Mouse (Mus musculus) frontal cortex, postnatal 10 days (tissue): ENCODE measurements around the gene Pcca.

ENCODE experiments used
- DNase-seq, 2 experiments: peaks; one replicate each; pipeline ENCODE4 v3.0.0; 2022; ENCODE audit warnings: low spot score in 2 of 2, mixed read lengths in 1 of 2

The Pcca gene

DNA sequence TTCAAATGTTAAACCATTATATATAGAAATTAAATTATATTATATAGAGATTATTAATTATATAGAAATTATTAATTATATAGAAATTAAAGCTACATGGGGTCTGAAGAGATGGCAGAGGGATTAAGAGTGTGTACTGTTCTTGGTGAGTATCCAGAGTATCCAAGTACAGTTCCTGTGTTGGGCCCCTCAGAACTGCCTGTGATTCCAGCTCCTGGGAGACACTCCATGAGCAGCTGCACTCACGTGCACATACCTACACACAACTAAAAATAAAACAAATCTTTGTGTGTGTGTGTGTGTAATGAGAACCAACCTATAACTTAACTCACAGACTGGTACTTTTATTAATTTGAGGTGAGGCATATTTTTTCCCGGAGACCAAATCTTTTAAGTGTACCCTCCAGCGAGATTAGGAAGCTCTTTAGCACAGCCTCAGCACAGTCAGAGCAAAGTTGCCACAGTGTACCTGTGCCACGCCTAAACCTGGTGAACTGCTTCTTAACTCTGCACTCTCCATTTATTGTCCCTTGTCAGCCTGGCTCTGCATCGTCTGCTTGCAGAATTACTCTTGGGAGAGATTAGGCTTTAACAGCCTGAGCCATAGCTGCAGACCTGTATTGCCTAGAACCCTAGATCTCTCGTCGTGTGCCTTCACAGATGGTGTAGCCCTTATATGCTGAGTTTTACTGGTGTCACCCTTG lies 301.5 kb downstream of the Pcca start:
- DNase-seq, result no peak

- no peak for DNase-seq
Observed at GRCm38 (mm10) chr14:122836221-122836620, 302.1 kb downstream of the Pcca start.

DNA sequence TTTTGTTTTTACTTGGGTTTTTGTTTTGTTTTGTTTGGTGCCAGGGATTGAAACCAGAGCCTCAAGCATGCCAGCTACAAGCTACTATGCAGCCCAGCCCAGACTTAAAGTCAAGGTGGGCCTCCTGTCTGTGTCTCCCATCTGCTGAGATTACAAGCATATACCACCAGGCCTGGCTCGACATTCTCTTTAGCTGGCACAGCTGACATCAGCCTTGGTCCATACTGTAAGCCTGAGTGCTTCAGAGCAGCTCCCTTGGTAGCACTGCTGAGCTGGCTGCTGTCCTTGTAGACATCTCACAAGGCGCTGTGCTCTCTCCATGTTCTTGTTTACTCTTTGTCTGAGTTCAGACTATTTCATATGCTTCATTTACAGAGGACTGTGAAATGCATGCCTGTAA lies 302.9 kb downstream of the Pcca start:
- no peak for DNase-seq

DNA sequence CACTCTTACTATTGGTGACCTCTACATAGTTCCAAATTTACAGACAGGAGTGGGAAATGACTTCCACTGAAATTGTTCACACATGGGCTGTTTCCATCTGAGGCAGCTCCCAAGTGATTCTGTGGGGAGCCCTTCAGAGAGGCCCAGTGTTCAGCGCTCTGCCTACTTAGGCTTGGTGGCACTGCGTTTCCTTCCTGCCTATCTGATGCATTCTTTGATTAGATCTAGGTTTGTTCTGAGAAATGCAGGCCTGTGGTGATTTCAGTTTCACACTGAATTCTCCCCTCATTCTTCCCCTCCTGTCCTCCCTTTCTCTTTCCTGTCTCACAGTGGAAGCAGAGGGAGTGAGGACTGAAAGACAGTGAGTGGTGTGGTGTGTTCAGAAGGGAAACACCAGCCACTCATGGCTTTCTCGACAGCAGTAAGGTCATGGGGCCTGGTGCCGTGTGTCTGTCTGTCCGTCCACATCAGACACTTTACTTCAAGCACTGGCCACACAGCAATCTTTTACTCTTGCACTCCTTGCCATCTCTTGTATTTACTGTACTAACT lies 318.5 kb downstream of the Pcca start:
- DNase-seq, result no peak

GRCm38 (mm10) chr14:122859792-122860191 lies 325.7 kb downstream of the Pcca start:
- DNase-seq, result no peak

DNA sequence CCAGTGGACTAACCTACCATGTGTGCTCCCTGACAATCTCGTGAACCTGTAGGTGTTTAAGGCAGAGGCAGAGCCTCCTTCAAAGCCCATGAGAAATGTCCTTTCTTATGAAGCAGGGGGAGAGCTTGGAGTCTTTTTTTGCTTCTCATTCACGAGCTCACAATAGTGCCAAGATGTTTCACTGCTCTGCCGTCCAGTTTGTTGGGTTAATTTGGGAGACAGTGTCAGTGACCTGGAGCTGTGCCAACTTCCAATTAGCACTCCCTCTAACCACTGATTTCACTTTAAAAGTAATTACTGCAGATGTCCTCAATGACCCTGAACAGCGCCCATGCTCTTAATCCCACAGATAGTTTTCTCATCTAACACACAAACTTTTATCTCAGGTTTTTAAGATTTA lies 328.5 kb downstream of the Pcca start:
- DNase-seq, result peak in 1 of 2 experiments; percentile 32

- no peak for DNase-seq
Observed at GRCm38 (mm10) chr14:122865462-122866129, 331.5 kb downstream of the Pcca start.

DNA sequence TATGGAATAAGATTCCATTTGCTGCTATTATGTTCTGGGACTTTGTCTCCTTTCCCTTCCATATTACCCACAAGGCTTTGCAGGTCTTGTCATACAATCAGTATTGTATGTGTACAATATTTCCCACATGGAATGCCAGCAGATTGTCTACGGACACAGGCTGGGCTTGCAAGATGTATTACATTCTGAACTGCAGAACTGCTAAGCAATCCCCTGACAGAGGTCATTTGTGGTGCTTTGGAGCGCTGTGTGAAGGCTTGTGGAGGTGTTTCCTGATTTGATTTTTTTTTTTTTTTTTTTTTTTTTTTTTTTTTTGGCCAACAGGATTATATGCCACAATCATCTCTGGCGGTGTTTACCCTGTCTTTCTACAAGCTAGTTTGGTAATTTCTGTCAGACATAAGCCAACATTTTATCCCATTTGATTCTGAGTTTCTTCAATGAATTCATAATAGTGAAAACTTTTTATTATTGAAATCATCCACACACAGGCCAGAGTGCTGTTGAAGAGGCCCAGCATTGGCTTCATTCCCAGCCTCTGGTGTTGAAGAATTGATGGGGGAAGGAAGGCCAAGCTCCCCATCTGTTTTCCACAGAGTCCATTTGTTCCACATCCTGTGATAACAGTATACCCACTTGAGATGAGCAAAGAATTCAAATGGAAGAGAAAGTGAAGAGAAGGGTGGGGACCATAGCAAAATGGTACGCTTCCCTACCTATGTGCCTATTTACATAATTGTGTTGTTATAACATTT lies 333.6 kb downstream of the Pcca start:
- DNase-seq, result no peak

DNA sequence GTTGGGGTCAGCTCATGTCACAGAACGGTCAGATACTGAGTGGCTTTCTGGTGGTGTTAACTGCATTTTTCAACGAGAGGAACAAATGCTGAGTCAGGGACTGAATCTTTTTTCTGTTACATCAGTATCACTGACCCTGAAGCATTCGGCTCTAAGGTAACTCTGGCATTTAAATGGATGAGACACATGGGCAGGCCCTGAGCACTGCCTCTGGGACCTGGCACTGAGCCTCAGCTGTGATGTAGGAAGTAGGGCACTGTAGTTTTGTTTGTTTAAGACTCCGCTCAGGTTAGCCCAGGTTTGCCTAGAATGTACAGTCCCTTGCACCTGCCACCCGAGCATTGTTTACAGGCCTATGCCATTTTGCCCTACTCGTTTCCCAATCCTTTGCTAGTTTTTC lies 335.7 kb downstream of the Pcca start:
- no peak for DNase-seq

DNA sequence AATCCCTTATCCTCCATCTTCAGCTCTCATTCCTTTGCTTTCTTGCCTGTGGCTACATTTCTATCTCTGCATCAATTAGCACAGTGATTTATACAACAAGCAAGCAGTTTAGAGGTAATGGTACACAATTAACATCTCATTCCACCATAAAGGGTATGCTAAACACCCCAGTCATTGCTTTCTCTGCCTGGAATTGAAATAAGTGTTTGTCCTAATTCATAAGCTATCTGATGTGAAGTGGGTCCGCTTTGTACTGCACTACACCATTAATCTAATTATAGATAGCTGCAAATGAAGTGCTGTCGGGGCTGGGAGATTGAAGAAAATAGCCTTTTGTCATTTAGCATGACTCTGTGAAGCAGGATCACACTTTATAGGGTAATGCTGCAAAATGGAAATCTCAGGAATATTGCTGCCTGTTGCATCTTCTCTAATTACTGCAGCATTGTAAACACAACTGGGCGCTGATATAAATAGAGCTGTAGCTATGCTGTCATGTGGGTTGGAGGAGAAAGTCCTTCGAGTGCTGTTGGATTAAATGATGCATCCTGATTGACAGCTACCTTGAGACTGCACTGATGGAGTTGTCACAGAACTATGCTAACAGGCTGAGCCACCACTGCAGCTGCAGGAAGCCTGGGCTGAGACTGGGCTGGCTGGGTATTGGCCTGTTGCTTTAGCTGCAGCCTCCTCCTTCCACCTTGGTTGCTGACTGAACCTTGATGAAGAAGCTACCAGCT lies 337.9 kb downstream of the Pcca start:
- no peak for DNase-seq

- DNase-seq, result no peak
Observed at GRCm38 (mm10) chr14:122872612-122873011, 338.5 kb downstream of the Pcca start.

GRCm38 (mm10) chr14:122875056-122875455 lies 340.9 kb downstream of the Pcca start:
- DNase-seq, result no peak

GRCm38 (mm10) chr14:122875636-122876035 lies 341.5 kb downstream of the Pcca start:
- DNase-seq, result no peak

DNA sequence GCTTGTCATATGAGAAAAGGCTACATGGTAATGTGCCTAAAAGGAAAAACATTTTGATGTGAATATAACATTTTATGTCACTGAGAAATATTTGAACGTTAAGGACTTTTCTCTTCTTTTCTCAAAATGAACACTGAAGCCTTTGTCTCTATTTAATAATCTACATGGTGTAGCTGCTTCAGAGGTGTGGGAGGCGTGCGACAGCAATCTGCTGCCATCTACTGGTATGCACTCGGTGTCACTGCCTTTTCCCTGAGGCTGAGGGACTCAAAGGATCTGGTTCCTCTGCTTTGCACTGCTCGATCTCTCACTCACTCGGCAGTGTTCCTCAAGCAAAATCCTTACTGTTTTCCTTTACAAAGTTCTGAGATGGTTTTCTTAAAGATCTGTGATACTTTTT lies 342.0 kb downstream of the Pcca start:
- peak; percentile 65 to 85 for DNase-seq

DNA sequence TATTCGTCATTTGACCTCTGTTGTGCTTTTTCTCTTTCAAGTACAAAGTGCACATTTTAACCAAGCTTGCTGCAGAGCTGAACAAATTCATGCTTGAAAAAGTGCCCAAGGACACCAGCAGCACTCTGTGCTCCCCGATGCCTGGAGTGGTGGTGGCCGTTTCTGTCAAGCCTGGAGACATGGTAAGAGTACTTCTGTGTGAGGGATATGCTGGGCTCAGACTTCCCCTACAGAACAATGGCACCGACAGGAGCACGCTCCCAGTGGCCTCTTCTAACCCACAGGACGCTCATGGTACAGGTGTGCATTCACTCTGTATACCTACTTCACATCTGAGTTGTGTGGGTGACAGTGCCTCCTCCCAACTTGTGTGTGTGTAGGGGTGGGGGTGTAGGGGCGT lies 342.6 kb downstream of the Pcca start:
- DNase-seq, result no peak

GRCm38 (mm10) chr14:122877787-122878186 lies 343.7 kb downstream of the Pcca start:
- no peak for DNase-seq

DNA sequence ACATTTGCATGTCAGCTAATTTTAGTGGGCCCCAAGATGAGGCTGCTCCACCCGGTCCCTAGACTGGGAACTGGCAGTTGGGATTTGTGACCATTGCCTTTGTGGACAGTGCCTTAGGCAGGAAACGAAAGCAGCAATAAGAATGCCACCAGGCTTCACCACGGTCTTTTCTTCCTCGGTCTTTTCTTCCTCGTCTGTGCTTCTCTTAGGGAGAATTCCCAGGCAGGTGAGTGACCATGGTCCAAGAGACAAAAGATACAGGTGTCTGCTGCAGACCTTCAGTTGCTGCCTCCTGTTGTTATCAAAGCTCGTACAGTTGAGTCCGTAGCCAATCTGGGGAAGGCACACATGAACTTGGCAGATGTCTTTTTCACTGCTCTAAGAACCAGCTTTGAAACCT lies 346.2 kb downstream of the Pcca start:
- no peak for DNase-seq

GRCm38 (mm10) chr14:122881699-122882098 lies 347.6 kb downstream of the Pcca start:
- DNase-seq, result no peak

- no peak for DNase-seq
Observed at GRCm38 (mm10) chr14:122882201-122882639, 348.1 kb downstream of the Pcca start.

DNA sequence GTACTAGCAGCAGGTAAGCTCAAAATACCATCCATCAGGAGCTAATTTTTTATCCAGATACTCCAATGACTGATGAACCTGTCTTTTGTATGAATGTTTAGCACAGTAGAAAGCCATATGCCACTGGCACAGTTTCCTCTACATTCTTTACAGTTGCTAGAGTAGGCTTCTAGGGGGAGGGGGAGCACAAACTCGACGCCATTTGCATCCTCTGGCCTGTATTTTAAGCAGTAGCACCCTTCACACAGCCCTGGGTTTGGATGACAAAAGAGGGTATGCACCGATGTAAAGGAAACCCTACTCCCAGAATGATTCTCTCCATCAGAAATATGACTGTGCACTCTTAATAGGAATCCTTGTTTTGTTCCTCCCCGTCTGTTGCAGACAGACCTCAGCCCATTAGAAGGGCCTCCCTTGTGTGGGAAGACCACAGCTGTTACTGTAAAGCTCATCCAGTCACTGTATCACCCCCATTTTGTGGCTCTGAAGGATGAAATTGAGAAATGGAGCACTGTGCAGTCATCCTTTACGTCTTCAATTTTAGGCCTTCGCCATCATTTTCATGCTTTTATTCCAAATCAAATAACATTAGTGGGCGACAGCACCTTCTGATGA lies 348.8 kb downstream of the Pcca start:
- no peak for DNase-seq

- no peak for DNase-seq
Observed at GRCm38 (mm10) chr14:122883410-122883806, 349.3 kb downstream of the Pcca start.
